Mouse (Mus musculus) liver, adult 2 months (tissue): ENCODE measurements around the gene Ubr4. TPM values are rescaled to one million over a fixed set of nuclear protein-coding genes. Genes with fewer than 3 reads are reported as not detected.

ENCODE experiments used
- DNase-seq: peaks from one replicate; pipeline ENCODE4 v3.0.0-alpha.2; 2011; ENCODE audit warnings: low read depth, low spot score; ENCODE audit errors: extremely low read depth
- H3K27ac ChIP-seq: fragments of 200-500 bp; replicated peaks from 2 replicates; pipeline ENCODE4 v1.5.1; 2012; ENCODE audit warnings: low read depth, mild to moderate bottlenecking, control low read depth, inconsistent platforms, low read length; ENCODE audit not compliant: insufficient read depth
- H3K27me3 ChIP-seq: fragments of 200-500 bp; 2 replicates; pipeline ENCODE4 v1.6.1; 2012; ENCODE audit warnings: mild to moderate bottlenecking, moderate library complexity, low read length, inconsistent platforms; ENCODE audit not compliant: control insufficient read depth, insufficient read depth
- H3K36me3 ChIP-seq: fragments of 200-500 bp; 2 replicates; pipeline ENCODE4 v1.6.1; 2012; ENCODE audit warnings: low read length, inconsistent platforms; ENCODE audit not compliant: control insufficient read depth, insufficient read depth
- H3K4me1 ChIP-seq: fragments of 200-500 bp; 2 replicates; pipeline ENCODE4 v1.6.1; 2011; ENCODE audit warnings: low read length; ENCODE audit not compliant: control insufficient read depth, insufficient read depth
- H3K4me3 ChIP-seq: fragments of 200-500 bp; 2 replicates; pipeline ENCODE4 v1.5.1; 2011; ENCODE audit warnings: low read depth, mild to moderate bottlenecking, control low read depth, low read length, moderate library complexity; ENCODE audit not compliant: insufficient read depth
- H3K79me2 ChIP-seq: fragments of 200-500 bp; 2 replicates; pipeline ENCODE4 v1.6.1; 2012; ENCODE audit warnings: inconsistent platforms, mild to moderate bottlenecking, low read length, moderate library complexity; ENCODE audit not compliant: control insufficient read depth, insufficient read depth
- H3K9ac ChIP-seq: fragments of 200-500 bp; 2 replicates; pipeline ENCODE4 v1.6.1; 2012; ENCODE audit warnings: low read depth, mild to moderate bottlenecking, control low read depth, inconsistent platforms, low read length
- CTCF ChIP-seq: fragments of 200-500 bp; IDR thresholded peaks from 2 replicates; pipeline ENCODE4 v1.5.1; 2011; ENCODE audit warnings: low read depth, low read length, control low read depth
- POLR2A ChIP-seq: fragments of 200-500 bp; IDR thresholded peaks from 2 replicates; pipeline ENCODE4 v1.6.1; 2011; ENCODE audit warnings: low read length, control low read depth; ENCODE audit not compliant: insufficient read depth; ENCODE audit errors: extremely low read depth
- WGBS: fragments of 180-500 bp; shearing (Covaris S2); methylation state at CpG from one replicate; pipeline ENCODE4 v1.1.7; 2018; 5-methylcytosine and 5-hydroxymethylcytosine counted together
- polyA plus RNA-seq: library from polyadenylated mRNA; depleted of rRNA; stranded (reverse); fragments of >200 nt; gene quantifications from 2 replicates; pipeline ENCODE4 v1.2.3, GENCODE M21; 2012
- total RNA-seq: library from RNA; depleted of rRNA; stranded (reverse); fragments of >200 nt; gene quantifications from 2 replicates; pipeline ENCODE4 v1.2.3, GENCODE M21; 2014

Ubr4 gene
- total and polyA plus RNA-seq, 2 experiments = 56.7 to 149 TPM

- DNase-seq = peak; percentile 75
- 26% methylated on average over 7 of the region's 7 CpGs for WGBS
- no peaks in the 10 kb centered on the region for H3K79me2 ChIP-seq
- H3K9ac ChIP-seq = no peak overlapping the region
- no peak overlapping the region for H3K4me3 ChIP-seq
- no peaks in the 10 kb centered on the region for H3K27me3 ChIP-seq
- peaks cover 23% of the 10 kb centered on the region for H3K4me1 ChIP-seq
- H3K27ac ChIP-seq = 0 out of 2 replicates have a peak overlapping the region, but pooled peaks have one; percentile 8
- TF ChIP-seq CTCF (no peak), POLR2A (no peak)
- H3K36me3 ChIP-seq = no peaks in the 10 kb centered on the region
Observed at GRCm38 (mm10) chr4:139341556-139342233, 10.7 kb upstream of the Ubr4 start.

- TF ChIP-seq CTCF = no peak
- TF ChIP-seq POLR2A = no peak
- H3K36me3 ChIP-seq = peaks cover 4% of the 10 kb centered on the region; the same call in 1 of the 2 replicates
- no peak overlapping the region for H3K9ac ChIP-seq
- H3K27ac ChIP-seq = peak overlapping the region; percentile 81
- no peaks in the 10 kb centered on the region for H3K27me3 ChIP-seq
- no peak overlapping the region for H3K4me3 ChIP-seq
- peak; percentile 98 for DNase-seq
- H3K4me1 ChIP-seq = peaks cover 23% of the 10 kb centered on the region
- 17% methylated on average over 5 of the region's 5 CpGs for WGBS
- no peaks in the 10 kb centered on the region for H3K79me2 ChIP-seq
Observed at GRCm38 (mm10) chr4:139343718-139344117, 8.7 kb upstream of the Ubr4 start.

GRCm38 (mm10) chr4:139345416-139346019 lies 6.9 kb upstream of the Ubr4 start:
- Histone ChIP-seq H3K4me3 (no peak overlapping the region), H3K36me3 (peaks cover 4% of the 10 kb centered on the region; the same call in 1 of the 2 replicates), H3K79me2 (no peaks in the 10 kb centered on the region), H3K27me3 (no peaks in the 10 kb centered on the region), H3K4me1 (peaks cover 23% of the 10 kb centered on the region), H3K9ac (no peak overlapping the region), H3K27ac (no peak overlapping the region; the same call in 1 of the 2 replicates)
- 73% methylated on average over 23 of the region's 23 CpGs for WGBS
- DNase-seq = peak; percentile 87
- no peak for TF ChIP-seq POLR2A
- no peak for TF ChIP-seq CTCF

- peak overlapping the region; percentile 61 for H3K4me3 ChIP-seq
- DNase-seq = peak; percentile 72
Observed at GRCm38 (mm10) chr4:139352832-139353231, 423 bp downstream of the Ubr4 start.

GRCm38 (mm10) chr4:139357211-139357610 lies 4.8 kb downstream of the Ubr4 start:
- Histone ChIP-seq H3K4me3 (no peak overlapping the region), H3K9ac (no peak overlapping the region), H3K27me3 (no peaks in the 10 kb centered on the region), H3K36me3 (peaks cover 31% of the 10 kb centered on the region), H3K27ac (peak overlapping the region; percentile 0; the same call in 1 of the 2 replicates), H3K79me2 (0 out of 2 replicates have a peak, but pooled peaks cover 3% of the 10 kb centered on the region), H3K4me1 (peaks cover 11% of the 10 kb centered on the region)
- DNase-seq = peak; percentile 76
- WGBS = 39% methylated on average over 3 of the region's 3 CpGs
- no peak for TF ChIP-seq CTCF
- TF ChIP-seq POLR2A = no peak

More at GRCm38 (mm10) chr4:139352832-139353231, 423 bp downstream of the Ubr4 start:
- no peak for TF ChIP-seq POLR2A
- TF ChIP-seq CTCF = no peak
- H3K9ac ChIP-seq = peak overlapping the region; percentile 88
- peaks cover 15% of the 10 kb centered on the region; the same call in 1 of the 2 replicates for H3K79me2 ChIP-seq
- peaks cover 18% of the 10 kb centered on the region for H3K4me1 ChIP-seq
- H3K27me3 ChIP-seq = no peaks in the 10 kb centered on the region
- under 1% methylated on average over 7 of the region's 7 CpGs for WGBS
- peaks cover 6% of the 10 kb centered on the region; the same call in 1 of the 2 replicates for H3K36me3 ChIP-seq
- peak overlapping the region; percentile 93 for H3K27ac ChIP-seq
